Mouse (Mus musculus) CD4-positive, CD25-positive, alpha-beta regulatory T cell, adult 2 months (primary cell): ENCODE data around the gene Klhl29.
"Not testable (repeated sequence)": the region's sequence is repeated elsewhere in the genome, so short reads cannot be mapped to it uniquely, and the experiment has no call there.

Source experiments
- DNase-seq: peaks from one replicate; pipeline ENCODE4 v3.0.0-alpha.2; 2012; ENCODE audit warnings: low read depth, low spot score

Gene Klhl29

DNA sequence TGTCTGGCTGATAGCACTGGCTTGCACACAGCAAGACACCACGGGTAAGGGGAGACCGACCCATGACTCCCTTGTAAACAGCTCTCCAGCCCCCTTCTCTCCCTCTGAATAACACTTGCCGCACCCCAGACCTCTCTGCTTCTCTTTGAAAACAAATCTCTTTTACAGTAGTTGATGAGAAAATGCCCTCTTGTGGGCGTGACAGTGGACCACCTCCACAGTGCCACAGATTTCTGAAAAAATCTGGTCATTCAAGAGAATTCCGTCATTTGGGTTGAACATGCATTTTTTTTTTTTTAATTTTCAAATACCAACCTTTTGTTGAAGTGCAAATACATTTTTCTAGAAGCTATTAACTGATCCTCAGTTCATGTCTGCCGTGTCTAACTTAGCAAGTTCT, 17.0 kb downstream of the Klhl29 start:
- DNase-seq, result no peak

DNA sequence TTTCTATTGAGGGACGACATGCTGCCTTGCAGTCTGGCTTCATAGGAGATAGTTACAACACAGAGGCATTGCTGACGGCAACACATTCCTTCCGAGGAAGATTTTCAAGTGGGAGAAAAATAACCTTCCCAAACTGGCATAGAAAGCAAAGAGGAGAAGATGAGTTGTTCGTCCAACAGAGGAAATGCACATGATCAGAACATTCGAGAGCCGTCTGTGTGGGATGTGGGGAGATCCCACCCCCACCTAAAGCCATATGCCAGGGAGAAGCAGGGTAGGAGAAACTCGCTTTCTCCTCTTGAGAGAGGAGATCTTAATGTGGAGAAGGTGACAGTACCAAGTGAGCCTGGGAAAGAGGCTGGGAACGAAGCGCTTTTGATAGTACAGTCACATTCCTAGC, 22.1 kb downstream of the Klhl29 start:
- no peak for DNase-seq

DNA sequence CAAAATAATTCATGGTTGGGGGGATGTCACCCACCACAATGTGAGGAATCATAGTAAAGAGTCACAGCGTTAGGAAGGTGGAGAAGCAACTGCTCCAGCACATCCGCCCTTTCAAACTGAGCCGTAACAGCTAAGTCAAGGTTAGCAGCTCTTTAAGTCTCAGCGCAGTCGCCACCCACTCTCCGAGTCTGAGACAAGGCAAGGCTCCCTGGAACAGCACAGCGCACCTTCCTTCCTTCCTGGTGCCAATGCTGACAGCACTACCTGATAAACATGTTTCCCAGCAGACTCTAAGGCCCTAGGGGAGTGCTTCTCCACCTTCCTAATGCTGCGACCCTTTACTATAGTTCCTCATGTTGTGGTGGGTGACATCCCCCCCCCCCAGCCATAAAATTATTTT, 22.7 kb downstream of the Klhl29 start:
- DNase-seq, result no peak

DNA sequence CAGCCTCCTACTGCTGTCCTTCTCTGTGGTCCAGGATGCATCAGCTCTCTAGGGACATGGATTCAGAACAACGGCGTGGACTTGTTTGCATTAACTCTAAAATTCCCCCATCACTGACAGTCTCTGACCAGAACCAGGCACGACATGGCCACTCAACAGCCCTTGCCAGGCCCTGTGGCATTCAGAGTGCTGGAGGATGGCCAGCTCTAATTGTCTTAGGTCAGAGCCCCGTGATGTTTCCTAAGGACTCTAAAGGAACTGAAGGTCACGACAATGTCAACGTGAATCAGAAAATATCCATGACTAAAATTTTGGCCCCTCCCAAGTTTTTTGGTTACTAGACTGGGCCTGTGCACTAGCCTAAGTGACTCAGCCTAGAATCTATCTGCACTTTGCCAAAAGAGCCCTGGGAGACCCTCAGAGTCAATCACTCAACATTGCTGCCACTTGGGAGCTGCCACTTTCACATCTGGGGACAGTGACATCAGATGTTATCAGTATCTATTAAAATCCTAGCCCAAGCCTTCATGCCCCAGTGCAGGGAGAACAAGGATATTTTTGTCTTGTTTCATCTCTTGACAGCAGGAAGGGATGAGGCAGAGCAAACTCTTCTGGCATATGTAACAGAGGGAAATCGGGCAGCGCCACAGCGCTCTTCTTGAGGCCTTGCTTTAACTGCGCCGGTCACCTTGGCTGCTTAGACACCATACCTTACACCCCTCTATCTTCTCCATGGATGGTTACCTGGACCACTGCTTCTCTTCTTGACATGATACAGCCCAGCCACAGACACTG, 24.8 kb downstream of the Klhl29 start:
- no peak for DNase-seq

DNA sequence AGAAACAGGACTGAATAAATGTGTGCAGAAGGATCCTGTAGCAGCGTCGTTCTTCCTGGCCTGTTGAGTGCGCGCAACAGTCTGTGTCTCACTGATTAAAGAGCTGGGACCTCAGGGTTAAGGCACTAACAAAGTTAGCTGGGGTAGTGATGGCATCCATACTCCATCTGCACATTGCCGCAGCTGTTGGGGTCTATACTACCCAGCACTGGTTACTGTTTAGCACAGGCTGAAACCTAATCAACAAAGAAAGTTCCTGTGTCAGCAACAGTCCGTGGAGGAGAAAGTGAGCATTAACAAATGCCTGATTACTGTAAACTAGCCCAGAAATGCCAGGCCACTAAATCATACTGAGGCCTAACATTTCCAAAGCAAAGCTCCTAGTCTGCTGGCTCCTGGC, 30.4 kb downstream of the Klhl29 start:
- DNase-seq, result no peak

DNA sequence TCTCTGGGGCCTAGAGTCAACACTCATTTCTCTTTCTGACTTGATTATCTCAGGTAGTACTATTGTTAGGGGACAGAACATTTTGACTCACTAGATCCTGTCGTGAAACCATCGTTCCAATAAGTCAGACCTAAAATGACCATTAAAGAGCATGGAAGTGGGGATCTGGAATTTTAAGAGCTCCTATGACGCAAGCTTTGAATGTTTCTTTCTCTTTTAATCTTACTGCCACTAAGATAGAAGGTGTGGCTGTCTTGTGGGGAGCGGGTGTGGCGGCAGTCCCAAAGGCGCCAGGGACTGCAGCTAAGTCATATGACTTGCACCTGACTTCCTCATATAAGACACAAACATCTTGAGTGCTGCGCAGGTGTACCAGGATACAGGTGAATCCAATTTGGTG, 31.0 kb downstream of the Klhl29 start:
- DNase-seq, result not testable (repeated sequence)

DNA sequence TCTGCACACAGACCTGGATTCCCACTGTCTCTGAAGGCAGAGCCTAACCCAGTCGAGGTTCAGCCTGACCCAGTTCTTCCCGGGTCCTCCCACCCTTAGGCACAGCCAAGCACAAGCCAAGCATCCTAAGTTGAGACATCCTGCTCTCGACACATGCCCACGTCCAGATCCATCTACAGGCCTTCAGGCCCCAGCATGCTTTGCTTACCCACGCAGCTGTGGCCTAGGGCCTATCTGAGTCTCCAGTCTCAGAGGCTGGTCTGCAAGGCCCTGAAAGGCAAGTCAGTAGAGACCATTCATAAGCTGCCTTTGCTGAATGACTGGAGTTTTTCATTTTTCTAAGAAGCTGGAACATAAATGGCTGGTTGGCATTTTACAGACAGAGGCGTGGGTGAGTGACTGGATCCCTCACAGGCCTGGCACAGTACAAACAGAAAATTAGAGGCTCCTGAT, 35.3 kb downstream of the Klhl29 start:
- no peak for DNase-seq

DNA sequence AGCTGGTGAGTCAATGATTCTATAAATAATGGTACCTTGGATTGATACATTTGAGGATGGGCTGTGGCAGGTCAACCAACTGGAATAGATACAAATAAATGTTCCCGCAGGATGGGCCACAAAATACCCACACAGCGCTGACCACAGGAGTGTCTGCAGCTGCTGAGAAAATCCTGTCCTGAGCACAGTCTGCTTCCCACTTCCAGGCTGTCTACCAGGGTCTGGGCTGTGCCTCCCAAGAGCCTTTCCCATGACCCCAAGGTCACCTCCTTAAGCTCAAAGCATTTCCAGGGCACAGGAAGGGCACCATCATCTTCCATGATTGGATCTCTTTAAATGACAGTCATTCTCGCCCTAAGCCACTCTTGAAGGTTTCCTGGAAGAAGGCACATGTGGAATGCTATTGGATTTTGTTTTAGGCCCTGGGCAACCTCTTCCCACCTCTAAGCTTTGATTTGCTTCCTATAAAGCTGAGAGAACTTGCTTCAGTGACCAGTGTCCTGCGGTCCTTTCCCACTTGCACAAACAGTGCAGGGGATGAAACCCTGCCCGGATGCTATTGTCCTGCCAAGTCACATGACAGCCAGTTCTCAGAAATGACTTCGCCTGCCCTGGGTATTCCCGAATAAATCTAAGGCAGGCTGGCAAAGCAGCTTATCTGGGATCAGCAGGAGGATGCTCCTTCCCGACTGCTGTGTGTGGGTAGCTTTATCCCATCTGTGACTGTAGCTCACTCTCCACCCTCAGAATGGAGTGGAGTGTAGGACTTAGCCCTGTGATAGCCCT, 38.4 kb downstream of the Klhl29 start:
- DNase-seq, result no peak

DNA sequence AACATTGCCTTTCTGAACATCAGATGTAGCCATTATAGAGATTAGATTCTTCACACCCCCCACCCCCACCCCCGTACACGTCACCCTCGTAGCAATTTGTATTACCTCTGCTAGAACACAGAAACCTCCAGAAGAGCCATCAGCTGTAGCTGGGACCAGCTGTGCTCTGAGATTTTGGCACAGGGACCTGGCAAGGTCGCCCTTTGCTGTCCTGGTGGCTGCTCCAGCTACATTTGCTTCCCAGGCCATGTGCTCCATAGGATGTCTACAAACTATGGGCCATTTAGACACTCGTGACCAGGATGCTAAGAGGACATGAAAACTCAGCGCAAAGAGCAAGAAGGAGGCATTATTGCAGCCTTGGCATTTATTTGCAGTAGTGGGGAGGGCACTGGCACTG, 39.2 kb downstream of the Klhl29 start:
- no peak for DNase-seq

DNA sequence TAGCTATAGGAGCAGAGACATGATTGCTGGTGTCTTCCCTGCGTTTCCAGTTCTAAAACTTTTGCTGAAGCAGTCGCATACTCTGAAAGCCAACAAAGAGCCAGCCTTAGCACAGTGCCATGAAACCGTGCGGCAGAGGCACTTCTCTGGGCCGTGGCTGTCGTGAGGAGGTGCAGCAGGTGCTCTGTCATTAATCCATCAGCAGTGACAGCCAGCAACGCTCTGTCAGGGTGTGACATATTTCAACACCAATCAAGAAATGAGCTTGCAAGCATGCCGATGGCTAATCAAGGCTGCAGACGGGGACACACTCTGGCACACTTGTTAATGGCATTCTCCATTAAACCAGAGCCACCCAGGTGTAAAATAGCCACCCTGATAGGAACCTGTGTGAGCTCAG, 40.5 kb downstream of the Klhl29 start:
- DNase-seq, result no peak

DNA sequence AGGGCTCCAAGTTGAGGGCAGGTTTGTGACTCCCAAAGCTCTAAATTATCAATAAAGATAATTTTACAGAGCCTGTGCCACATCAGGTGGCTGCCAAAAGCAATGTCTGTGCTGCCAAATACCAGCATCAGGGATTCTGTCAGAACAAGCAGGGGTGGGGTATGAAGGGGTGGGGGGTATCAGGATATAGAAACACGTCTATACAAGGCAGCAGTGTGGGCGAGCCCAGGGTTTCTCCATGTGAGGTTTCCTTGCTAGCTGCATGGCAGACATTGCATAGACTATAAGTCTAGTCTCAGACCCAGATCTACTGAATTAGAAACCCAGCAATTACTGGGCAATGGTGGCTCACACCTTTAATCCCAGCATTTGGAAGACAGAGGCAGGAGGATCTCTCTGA, 41.3 kb downstream of the Klhl29 start:
- DNase-seq, result no peak

DNA sequence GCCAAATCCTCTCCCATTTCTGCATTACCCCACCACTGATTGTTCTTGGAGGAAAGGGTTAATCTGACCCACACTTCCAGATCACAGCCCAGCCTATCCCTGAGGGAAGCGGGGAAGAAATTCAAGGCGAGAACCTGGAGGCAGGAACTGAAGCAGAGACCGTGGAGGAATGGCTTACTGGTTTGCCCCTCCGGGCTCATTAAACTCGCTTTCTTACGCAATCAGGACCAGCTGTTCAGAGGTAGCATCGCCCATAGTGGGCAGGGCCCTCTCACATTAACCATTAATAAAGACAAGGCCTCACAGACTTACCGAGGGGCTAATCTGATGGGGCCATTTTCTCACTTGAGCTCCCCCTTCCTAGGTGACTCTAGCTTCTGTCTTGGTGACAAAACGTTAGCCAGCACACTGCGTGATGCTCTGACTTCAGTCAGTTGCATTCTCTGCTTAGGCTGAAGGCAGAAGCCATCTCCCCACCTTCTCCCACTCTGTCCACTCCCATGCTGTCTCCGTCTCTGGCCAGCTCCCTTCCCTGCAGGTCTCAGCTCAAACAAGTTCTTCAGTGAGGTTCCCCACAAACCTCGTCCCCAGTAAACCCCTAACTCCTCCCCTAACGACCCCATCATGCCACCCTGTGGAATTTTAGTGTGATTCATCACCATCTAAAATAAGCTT, 43.5 kb downstream of the Klhl29 start:
- no peak for DNase-seq

DNA sequence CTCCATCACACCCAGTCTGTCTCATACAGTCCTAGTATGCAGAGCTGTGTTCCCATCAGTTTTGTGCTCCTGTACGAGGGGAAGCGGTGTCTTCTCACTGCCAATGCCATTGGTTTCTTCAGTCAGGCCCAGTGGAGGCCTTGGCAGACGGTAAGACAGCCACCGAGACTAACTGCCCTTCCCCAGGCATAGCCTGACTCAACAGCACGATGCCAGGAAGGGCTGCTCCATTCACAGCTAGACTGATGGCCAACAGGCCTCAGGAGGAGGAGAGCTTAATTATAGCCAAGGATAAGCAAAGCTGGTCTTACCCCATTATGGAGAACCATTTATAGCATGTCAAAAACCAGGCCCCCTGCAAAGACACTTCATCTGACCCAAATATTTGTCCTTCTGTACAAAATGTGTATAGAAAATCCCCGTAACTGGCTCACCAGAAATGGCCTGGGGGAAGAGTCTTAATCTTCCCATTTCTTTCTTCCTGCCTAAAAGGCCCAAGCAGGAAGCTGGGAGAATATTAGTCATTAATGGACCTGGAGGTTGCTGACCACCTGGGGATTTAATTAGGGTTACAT, 44.9 kb downstream of the Klhl29 start:
- DNase-seq, result no peak

DNA sequence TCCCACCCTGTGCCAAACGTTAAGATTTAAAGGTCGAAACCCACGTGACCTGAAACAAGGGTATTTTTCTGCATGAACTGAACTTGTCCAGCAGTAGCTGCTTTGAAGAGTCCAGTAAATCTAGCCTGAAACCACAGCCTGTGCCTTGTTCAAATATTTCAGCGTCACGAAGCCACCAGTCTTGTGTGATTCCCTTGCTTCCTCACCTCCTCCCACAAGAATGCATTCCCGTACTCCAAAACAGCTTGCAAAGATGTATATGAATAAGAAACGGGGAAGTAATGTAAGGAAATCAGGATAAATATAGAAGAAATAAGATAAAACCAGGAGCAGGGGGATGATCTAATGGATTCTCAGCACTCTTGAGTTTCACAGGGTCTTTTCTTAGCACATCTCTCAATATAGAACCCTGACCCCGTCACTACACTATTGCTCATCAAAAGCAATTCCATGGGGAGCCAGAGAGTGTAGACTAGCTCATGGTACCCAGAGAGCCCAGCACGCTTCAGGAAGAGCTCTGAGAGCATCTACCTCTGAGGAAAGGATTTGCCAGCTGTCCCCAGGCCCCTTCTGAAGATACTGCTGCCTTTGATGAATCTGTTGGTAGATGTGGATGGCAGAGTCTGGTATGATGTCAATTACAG, 52.9 kb downstream of the Klhl29 start:
- DNase-seq, result no peak

DNA sequence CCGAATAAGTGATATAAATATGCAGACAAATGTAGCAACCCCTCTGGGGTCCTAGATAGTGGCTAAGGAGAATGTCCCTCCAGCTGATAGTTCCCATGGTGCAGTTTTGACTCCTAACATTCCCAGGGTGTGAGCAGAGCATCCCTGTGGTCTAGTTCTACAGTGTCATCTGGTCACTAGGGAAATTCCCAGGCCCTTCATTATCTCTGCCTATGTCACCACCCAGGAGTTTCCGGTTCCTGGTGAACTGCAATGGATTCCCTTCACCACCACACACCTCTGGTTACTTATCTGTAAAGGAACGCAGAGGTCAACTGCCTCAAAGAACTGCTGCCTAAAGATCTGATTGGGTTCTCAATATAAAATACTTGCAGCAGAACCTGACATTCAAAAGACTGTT, 54.5 kb downstream of the Klhl29 start:
- DNase-seq, result no peak

DNA sequence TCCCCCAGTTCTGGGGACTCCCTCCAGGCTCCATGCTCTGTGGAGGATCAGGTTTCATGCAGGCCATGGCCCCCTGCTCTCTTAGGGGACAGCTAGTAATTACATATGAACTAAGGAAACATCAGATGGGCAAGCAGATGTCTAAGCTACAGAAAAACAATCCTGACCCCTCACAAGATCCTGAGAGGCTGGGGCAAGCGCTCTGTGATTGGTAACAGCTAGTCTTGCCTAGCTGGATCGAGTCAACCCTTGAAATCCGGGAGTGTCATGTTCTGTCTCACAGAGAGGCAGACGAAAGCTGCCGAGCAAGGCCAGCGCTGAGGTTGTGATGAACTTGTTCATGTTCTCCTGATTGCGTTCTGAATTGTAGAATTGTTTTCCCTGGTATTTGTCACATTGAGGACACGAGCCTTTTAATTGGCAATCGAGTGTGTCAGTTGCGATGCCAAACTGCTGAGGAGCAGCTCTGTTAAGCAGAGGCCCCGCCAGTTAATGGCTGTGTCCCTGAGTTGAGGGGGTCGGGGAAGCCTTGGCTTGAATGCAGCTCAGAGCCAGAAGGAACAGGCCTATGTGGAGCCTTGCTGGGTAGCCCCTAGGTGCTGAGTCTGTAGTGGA, 56.0 kb downstream of the Klhl29 start:
- DNase-seq, result no peak

DNA sequence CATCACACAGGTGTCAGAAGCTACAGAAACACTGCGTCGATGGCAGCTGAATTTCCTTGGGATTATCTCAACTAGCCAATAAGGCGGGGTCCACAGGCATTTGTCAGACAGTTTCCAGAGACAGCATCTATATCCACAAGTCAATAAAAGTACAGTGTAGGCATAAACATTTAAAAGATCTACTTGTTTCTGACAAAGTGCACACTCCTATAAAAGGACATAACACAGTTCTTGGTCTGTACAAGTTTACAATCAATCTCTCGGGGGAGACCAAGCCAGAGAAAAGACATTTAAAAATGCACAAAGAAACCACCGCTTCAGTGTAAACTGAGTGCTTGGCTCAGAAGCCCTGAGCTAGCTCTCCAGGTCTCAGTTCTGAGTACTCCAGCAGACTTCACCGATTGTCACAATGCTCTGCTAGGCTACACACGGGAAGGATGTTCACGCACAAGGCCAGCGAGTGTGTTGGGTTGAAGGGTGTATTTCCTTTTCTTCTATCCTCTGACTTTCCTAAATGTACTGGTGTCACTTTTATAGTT, 59.4 kb downstream of the Klhl29 start:
- no peak for DNase-seq

DNA sequence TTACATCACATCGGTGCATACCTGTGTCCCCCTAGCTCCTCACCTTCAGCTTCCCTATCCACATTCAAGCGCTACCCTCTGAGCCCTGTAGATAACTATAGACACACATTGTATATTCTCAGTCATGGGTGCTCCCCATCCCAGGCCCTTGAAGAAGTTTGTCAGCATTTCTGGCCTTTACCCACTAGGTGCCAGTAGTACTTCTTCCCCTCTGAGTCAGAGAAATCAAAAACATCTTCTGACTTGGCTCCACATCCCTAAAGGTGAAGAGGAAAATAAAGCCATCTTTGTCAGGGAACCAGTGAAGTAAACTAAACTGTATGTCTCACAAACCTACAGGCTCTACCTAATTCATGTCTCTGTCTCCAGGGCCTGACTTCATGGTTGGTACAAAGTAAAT, 67.6 kb downstream of the Klhl29 start:
- no peak for DNase-seq

DNA sequence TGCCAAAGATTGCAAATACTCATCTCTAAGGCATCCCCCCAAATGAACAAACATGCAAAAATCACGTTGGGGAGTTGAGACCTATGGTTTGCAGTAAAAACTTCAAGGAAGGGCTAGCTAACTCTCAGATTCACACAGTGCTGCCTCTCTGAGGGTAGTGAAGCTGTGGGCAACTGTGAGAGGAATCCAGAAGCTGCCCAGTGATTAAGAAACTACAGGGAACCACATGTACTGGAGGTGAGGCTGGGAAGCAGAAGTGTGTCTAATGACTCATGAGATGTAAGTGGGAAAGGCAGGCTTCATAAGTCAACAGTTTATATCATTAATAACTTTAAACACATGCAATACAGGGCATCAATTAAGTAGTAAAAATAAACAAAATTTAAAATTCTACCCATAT, 70.0 kb downstream of the Klhl29 start:
- DNase-seq, result no peak

DNA sequence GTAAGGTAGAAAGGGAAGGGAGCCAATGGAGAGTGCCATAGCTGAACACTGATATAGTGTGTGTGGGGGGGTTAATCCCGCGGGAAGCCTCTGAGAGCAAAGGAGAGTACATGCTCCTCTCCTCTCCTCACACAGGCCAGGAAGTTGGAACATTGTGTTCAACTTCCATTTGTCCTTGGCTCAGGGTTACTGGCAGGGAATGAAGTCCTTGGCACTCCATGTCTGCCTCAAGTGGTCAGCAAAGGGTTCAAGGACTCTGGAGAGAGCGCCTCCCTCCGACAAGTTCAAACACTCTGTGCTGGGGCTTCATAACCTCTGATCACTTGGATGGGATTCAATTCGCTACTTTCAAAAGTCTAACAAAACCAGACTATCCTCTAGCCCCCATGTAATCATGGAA, 71.6 kb downstream of the Klhl29 start:
- DNase-seq, result no peak

DNA sequence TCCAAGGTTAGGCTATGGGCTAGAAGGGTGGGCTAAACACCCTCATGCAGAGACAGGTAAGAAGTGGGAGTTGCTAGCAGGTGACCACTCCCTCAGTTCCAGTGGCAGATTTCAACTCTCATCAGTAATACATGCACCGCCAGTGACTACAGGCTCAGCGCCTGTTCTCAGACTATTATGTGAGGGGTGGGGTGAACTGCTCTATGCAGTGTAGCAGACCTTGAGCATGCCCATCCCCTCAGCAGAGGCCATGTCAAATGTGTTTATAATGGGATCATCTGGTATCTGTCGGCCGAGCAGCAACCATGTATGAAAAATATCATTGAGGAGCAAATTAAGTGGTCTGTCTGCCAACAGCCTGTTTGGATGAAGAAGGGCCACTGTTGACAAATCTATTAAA, 72.4 kb downstream of the Klhl29 start:
- DNase-seq, result no peak
